Comparison of ENCODE assay signal across 9 mouse cellular contexts in genomic region chr11:48787455-48788211, GRCm38 (mm10). TPM values are rescaled to one million over a fixed set of nuclear protein-coding genes. Genes with fewer than 3 reads are reported as not detected.
DNase-seq lines count a peak whose midpoint lies in the region; ATAC-seq and TF ChIP-seq lines count a peak whose summit lies in the region.
"Had no signal": no experiment of that assay in that cellular context is flagged by ENCODE, and none has a peak within 500 bp of the region (broad histone marks: within the 10 kb centered on the region; RNA-seq: fewer than 3 reads in every experiment).

No protein-coding gene starts in this region.

- no peaks in the 10 kb centered on the region for H3K36me3 ChIP-seq in kidney, embryonic 14.5 days (ENCODE audit: control insufficient read depth, insufficient read depth, low read length)

- H3K4me2 ChIP-seq in kidney, embryonic 14.5 days (replicated peaks; ENCODE audit: low read depth, low read length), result peak overlapping the region; percentile 47

- no peak for DNase-seq in cerebellum, adult 2 months
- DNase-seq in cerebellum, adult 11-12 months, result no peak
- DNase-seq in heart, adult 9 months (ENCODE audit: low spot score in 2 of 2), result peak; percentile 53 to 66
- peak; percentile 75 for DNase-seq in lung, postnatal 10 days
- DNase-seq in spleen, adult 12 weeks (ENCODE audit: low spot score), result peak; percentile 63
- DNase-seq in ovary, postnatal 36 days (ENCODE audit: low spot score), result no peak

- TF ChIP-seq POLR2A in cerebellum, adult 2 months (IDR thresholded peaks at IDR 0.05; ENCODE audit: borderline replicate concordance, insufficient read depth, low read length), result no peak
- no peak for TF ChIP-seq POLR2A in bone marrow, adult 2 months (IDR thresholded peaks at IDR 0.05; ENCODE audit: borderline replicate concordance, control insufficient read depth, low read depth, low read length)

- no peaks in the 10 kb centered on the region for H3K4me1 ChIP-seq in cerebellum, adult 2 months (ENCODE audit: control insufficient read depth, insufficient read depth, low read length)
- H3K4me1 ChIP-seq in bone marrow, adult 2 months (ENCODE audit: control insufficient read depth, insufficient read depth, low read length), result no peaks in the 10 kb centered on the region
- H3K4me1 ChIP-seq in kidney, embryonic 14.5 days (ENCODE audit: control insufficient read depth, insufficient read depth, low read length), result no peaks in the 10 kb centered on the region

- H3K27ac ChIP-seq in cerebellum, adult 2 months (ENCODE audit: insufficient read depth, low read length), result no peak overlapping the region
- H3K27ac ChIP-seq in bone marrow, adult 2 months (ENCODE audit: control insufficient read depth, insufficient read depth, low read depth, low read length, poor library complexity), result peak overlapping the region; percentile 35; the same call in 1 of the 2 replicates
- H3K27ac ChIP-seq in kidney, embryonic 14.5 days (ENCODE audit: low read depth, low read length), result no peak overlapping the region

- WGBS in cerebellum, adult 2 months, result 47% methylated on average over 10 of the region's 10 CpGs
- WGBS in bone marrow, adult 2 months, result 28% methylated on average over 10 of the region's 10 CpGs
- 49% methylated on average over 10 of the region's 10 CpGs for WGBS in kidney, embryonic 14.5 days

- H3K9me3 ChIP-seq in kidney, embryonic 14.5 days (ENCODE audit: control insufficient read depth, low read length), result no peaks in the 10 kb centered on the region

- no peak for TF ChIP-seq CTCF in cerebellum, adult 2 months (IDR thresholded peaks at IDR 0.05; ENCODE audit: borderline replicate concordance, insufficient read depth, low read depth, low read length)
- TF ChIP-seq CTCF in bone marrow, adult 2 months (IDR thresholded peaks at IDR 0.05; ENCODE audit: control insufficient read depth, insufficient read depth, low read length), result no peak

- peak overlapping the region; percentile 97 for H3K4me3 ChIP-seq in cerebellum, adult 2 months (replicated peaks; ENCODE audit: insufficient read depth, low read depth, low read length)
- H3K4me3 ChIP-seq in bone marrow, adult 2 months (replicated peaks; ENCODE audit: control insufficient read depth, low read depth, low read length), result peak overlapping the region; percentile 59
- peak overlapping the region; percentile 28 for H3K4me3 ChIP-seq in kidney, embryonic 14.5 days (ENCODE audit: low read length)

- no peak overlapping the region for H3K9ac ChIP-seq in kidney, embryonic 14.5 days (ENCODE audit: low read depth, low read length)

- H3K27me3 ChIP-seq in cerebellum, adult 2 months (ENCODE audit: control insufficient read depth, insufficient read depth, low read length), result no peaks in the 10 kb centered on the region
- H3K27me3 ChIP-seq in kidney, embryonic 14.5 days (ENCODE audit: control insufficient read depth, insufficient read depth, low read length), result no peaks in the 10 kb centered on the region
- H3K27me3 ChIP-seq: Patski had no signal

- peak; percentile 47 for ATAC-seq in kidney, embryonic 14.5 days (ENCODE audit: low FRiP score, low TSS enrichment)

RNA-seq across cellular contexts. Expression of gene Rack1, which starts 12.5 kb away (rescaled TPM):
- 426 and 432 TPM in 2 replicates for polyA plus RNA-seq in cerebellum, adult 2 months (2012; rRNA removed)
- polyA plus RNA-seq in bone marrow, adult 2 months (2011; ENCODE audit: insufficient read depth, insufficient read length, low replicate concordance, missing spikeins), result 1,856 and 2,313 TPM in 2 replicates
- polyA plus RNA-seq in kidney, embryonic 14.5 days (2014; fragmentation: Nextera tagmentation; extraction: Ambion mirVana), result 994 and 1,198 TPM in 2 replicates

RNA-seq across cellular contexts. Expression of gene Trim41, which starts 29.5 kb away (rescaled TPM):
- 42.3 and 45.0 TPM in 2 replicates for polyA plus RNA-seq in cerebellum, adult 2 months (2012; rRNA removed)
- 39.7 and 51.0 TPM in 2 replicates for polyA plus RNA-seq in bone marrow, adult 2 months (2011; ENCODE audit: insufficient read depth, insufficient read length, low replicate concordance, missing spikeins)
- 5.8 and 6.1 TPM in 2 replicates for polyA plus RNA-seq in kidney, embryonic 14.5 days (2014; fragmentation: Nextera tagmentation; extraction: Ambion mirVana)

RNA-seq across cellular contexts. Expression of gene Trim7, which starts 38.3 kb away (rescaled TPM):
- polyA plus RNA-seq in cerebellum, adult 2 months (2012; rRNA removed), result 4.2 and 4.7 TPM in 2 replicates
- polyA plus RNA-seq in bone marrow, adult 2 months (2011; ENCODE audit: insufficient read depth, insufficient read length, low replicate concordance, missing spikeins), result 8.4 and 14.4 TPM in 2 replicates
- 1.3 and 2.9 TPM in 2 replicates for polyA plus RNA-seq in kidney, embryonic 14.5 days (2014; fragmentation: Nextera tagmentation; extraction: Ambion mirVana)

RNA-seq across cellular contexts. Expression of gene Gm12184, which starts 38.8 kb away (rescaled TPM):
- 30.1 and 34.0 TPM in 2 replicates for polyA plus RNA-seq in cerebellum, adult 2 months (2012; rRNA removed)
- 43.1 and 76.8 TPM in 2 replicates for polyA plus RNA-seq in bone marrow, adult 2 months (2011; ENCODE audit: insufficient read depth, insufficient read length, low replicate concordance, missing spikeins)
- 5.6 and 7.6 TPM in 2 replicates for polyA plus RNA-seq in kidney, embryonic 14.5 days (2014; fragmentation: Nextera tagmentation; extraction: Ambion mirVana)

Comparison
In these comparisons a context has a peak if more than half of its experiments do, and no peak if none do; other contexts are left out.
1. DNase-seq: peak in heart, adult 9 months (2 of 2), lung, postnatal 10 days (single experiment) and spleen, adult 12 weeks (single experiment); none in cerebellum, adult 2 months (0 of 2), cerebellum, adult 11-12 months (single experiment) and ovary, postnatal 36 days (single experiment).
2. H3K4me3 ChIP-seq: peak in every context shown above with its lines; median percentile 97 in cerebellum, adult 2 months; 59 in bone marrow, adult 2 months; 28 in kidney, embryonic 14.5 days.